Mouse (Mus musculus) small intestine, adult 2 months (tissue): ENCODE results near the gene Cep112.

ENCODE experiments used
- CTCF ChIP-seq: fragments of 200-500 bp; IDR thresholded peaks from 2 replicates; pipeline ENCODE4 v1.5.1; 2012; ENCODE audit warnings: low read depth, mild to moderate bottlenecking, control low read depth, inconsistent platforms, low read length, moderate library complexity, mixed read lengths; ENCODE audit not compliant: insufficient replicate concordance, insufficient read length; ENCODE audit errors: extremely low read depth
- POLR2A ChIP-seq: fragments of 200-500 bp; IDR thresholded peaks from 2 replicates; pipeline ENCODE4 v1.6.1; 2012; ENCODE audit warnings: low read depth, mild to moderate bottlenecking, control low read depth, inconsistent platforms, low read length, moderate library complexity

GRCm38 (mm10) chr11:108489863-108490262, 64.9 kb downstream of the Cep112 start:
- no peak for TF ChIP-seq CTCF
- no peak for TF ChIP-seq POLR2A
